Mouse (Mus musculus) heart, embryonic 11.5 days (tissue): ENCODE data around the gene Rtl10. TPM values are rescaled to one million over a fixed set of nuclear protein-coding genes. Genes with fewer than 3 reads are reported as not detected.

Experiments
- ATAC-seq: fragments of 200-750 bp; cut with Nextera tagmentation; replicated peaks from 2 replicates; pipeline ENCODE4 v1.8.0; 2017; ENCODE audit warnings: moderate library complexity; ENCODE audit not compliant: insufficient number of reproducible peaks, low FRiP score, low TSS enrichment
- H3K27ac ChIP-seq: fragments of 300-500 bp; sonication (generic); 2 replicates; pipeline ENCODE4 v1.5.1; 2014; ENCODE audit warnings: mild to moderate bottlenecking, low read depth, low read length
- H3K27me3 ChIP-seq: fragments of 300-500 bp; sonication (generic); 2 replicates; pipeline ENCODE4 v1.6.1; 2014; ENCODE audit warnings: mild to moderate bottlenecking, low read length, mixed read lengths; ENCODE audit not compliant: control insufficient read depth, insufficient read depth
- H3K36me3 ChIP-seq: fragments of 300-500 bp; sonication (generic); 2 replicates; pipeline ENCODE4 v1.6.1; 2014; ENCODE audit warnings: mild to moderate bottlenecking, low read length, moderate library complexity, mixed read lengths; ENCODE audit not compliant: control insufficient read depth, insufficient read depth
- H3K4me1 ChIP-seq: fragments of 300-500 bp; sonication (generic); 2 replicates; pipeline ENCODE4 v1.6.1; 2014; ENCODE audit warnings: low read length; ENCODE audit not compliant: control insufficient read depth, insufficient read depth
- H3K4me2 ChIP-seq: fragments of 300-500 bp; sonication (generic); 2 replicates; pipeline ENCODE4 v1.6.1; 2014; ENCODE audit warnings: mild to moderate bottlenecking, moderate library complexity
- H3K4me3 ChIP-seq: fragments of 300-500 bp; sonication (generic); 2 replicates; pipeline ENCODE4 v1.5.1; 2014; ENCODE audit warnings: low read depth, low read length
- H3K9ac ChIP-seq: fragments of 300-500 bp; sonication (generic); 2 replicates; pipeline ENCODE4 v1.6.1; 2014; ENCODE audit warnings: mild to moderate bottlenecking, low read depth, low read length, moderate library complexity
- H3K9me3 ChIP-seq: fragments of 300-500 bp; sonication (generic); replicated peaks from 2 replicates; pipeline ENCODE4 v1.6.1; 2016; ENCODE audit warnings: low read length; ENCODE audit not compliant: control insufficient read depth
- WGBS: fragments of 180-500 bp; shearing (Covaris S2); extraction: QIAGEN DNeasy Blood & Tissue Kit; methylation state at CpG from one replicate; pipeline ENCODE4 v1.1.7; 2014; ENCODE audit not compliant: insufficient replicate concordance; 5-methylcytosine and 5-hydroxymethylcytosine counted together
- polyA plus RNA-seq: library from polyadenylated mRNA; unstranded; fragments of >200 nt; fragmentation: Nextera tagmentation; extraction: Ambion mirVana; gene quantifications from 2 replicates; pipeline ENCODE4 v1.2.1, GENCODE M21; 2014

Gene Rtl10
- polyA plus RNA-seq, 1 experiment from 2014 or later = 0.87 TPM

DNA sequence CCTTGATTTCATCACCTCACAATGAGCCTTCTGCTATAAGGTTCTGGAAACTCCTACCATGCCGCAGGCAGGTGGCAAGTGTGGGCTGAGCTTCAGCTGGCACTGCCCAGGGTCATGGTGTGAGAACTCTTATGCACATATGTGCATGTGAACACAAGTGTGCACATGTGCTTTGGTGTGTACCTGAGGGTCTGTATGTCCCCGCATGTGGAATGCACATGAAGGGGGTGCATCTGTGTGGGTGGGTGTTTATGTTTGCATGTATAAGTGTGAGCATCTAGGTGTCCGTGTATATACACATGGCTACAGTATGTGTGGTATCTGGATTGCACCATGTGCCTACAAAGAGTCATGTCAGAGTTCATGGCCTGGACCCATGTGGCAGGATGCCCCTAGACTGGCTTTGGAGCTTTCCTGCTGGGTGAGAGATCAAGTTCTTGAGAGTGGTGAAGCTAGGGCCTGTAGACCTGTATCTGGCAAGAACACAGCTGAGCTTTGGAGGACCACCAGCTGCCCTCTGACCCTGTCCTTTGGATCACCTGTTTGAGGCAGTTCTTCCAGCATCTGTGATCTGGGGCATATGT lies 38.8 kb downstream of the Rtl10 start:
- Histone ChIP-seq H3K4me2 (no peak overlapping the region), H3K4me3 (no peak overlapping the region), H3K9ac (no peak overlapping the region), H3K27ac (no peak overlapping the region), H3K4me1 (0 out of 2 replicates have a peak, but pooled peaks cover 3% of the 10 kb centered on the region), H3K27me3 (no peaks in the 10 kb centered on the region), H3K36me3 (no peaks in the 10 kb centered on the region), H3K9me3 (no peaks in the 10 kb centered on the region)
- WGBS = 81% methylated on average over 3 of the region's 3 CpGs
- ATAC-seq = no peak

DNA sequence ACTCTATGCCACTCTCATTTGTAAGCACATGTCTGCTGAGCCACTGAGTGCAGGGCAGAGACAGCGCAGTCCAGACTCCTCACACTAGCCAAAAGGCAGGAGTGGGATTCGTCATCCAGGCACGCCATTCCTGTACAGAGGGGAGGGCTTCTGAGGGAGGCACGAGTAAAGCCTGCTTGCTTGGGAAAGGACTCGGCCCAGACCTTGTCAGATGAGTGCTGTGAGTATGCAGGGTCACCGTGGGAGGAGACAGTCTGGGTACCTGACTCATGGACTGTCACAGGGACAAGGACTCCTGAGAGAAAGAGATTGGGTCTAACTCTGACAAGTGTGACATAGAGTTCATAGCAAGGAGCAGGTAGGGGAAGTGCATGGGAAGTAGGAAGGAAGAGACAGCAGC lies 40.6 kb downstream of the Rtl10 start:
- Histone ChIP-seq H3K4me2 (no peak overlapping the region), H3K9me3 (no peaks in the 10 kb centered on the region), H3K4me1 (peaks cover 3% of the 10 kb centered on the region; the same call in 1 of the 2 replicates), H3K4me3 (no peak overlapping the region), H3K27ac (no peak overlapping the region), H3K36me3 (no peaks in the 10 kb centered on the region), H3K9ac (no peak overlapping the region), H3K27me3 (no peaks in the 10 kb centered on the region)
- 52% methylated on average over 6 of the region's 6 CpGs for WGBS
- ATAC-seq = no peak

DNA sequence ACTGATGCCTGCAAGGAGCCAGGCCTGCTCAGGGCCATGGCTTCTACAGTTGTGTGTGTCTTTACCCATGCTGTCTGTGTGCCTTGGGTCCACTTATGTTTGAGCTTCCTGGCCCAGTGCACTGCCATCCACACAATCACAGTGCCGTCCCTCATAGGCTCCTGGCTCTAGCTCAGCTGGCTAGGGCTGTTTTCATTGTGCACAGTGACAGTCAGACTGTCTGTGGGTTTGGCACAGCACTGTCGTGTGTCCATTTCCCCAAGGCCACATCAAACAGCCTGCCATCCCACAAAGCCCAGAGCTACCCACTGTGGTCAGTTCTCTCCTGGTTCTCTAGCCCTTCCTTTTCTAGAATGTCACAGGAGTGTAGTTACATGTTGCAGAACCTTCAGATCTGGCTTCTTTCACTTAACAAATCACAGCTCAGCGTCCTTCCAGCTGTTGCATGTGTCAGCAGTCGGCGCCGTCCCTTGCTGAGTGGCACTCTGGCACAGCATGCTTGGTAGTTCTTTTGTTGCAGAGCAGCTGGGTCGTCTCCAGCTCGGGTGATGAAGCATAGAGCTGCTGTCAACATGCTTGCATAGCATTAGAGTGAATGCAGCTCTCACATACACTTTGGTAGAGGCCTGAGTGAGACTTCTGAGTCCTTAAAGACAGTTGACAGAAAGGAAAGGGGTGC lies 44.6 kb downstream of the Rtl10 start:
- WGBS = 48% methylated on average over 8 of the region's 8 CpGs
- ATAC-seq = no peak
- no peaks in the 10 kb centered on the region for H3K9me3 ChIP-seq
- H3K4me3 ChIP-seq = no peak overlapping the region
- no peak overlapping the region for H3K27ac ChIP-seq
- H3K27me3 ChIP-seq = no peaks in the 10 kb centered on the region
- no peak overlapping the region for H3K4me2 ChIP-seq
- H3K4me1 ChIP-seq = peaks cover 3% of the 10 kb centered on the region; the same call in 1 of the 2 replicates
- H3K36me3 ChIP-seq = no peaks in the 10 kb centered on the region
- H3K9ac ChIP-seq = no peak overlapping the region

DNA sequence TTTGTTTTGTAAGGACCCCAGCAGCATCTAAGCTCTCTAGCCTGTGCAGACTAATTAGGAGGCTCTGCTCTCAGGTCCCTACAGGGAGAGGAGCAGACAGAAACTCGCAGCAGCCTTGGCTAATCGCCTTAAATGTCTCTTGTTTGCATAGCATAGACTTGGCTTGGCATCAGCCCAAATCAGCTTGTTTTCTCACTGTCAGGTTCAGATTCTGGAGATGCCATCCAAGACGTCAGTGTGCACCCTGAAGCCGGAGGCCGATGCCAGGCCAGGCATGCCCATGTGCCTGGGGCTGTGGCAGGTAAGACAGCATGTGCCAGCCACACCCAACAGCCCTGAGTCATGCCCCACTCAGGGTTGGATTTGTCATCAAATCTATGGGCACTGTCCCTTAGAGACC lies 49.2 kb downstream of the Rtl10 start:
- Histone ChIP-seq H3K9ac (no peak overlapping the region), H3K4me1 (no peaks in the 10 kb centered on the region; the same call in 1 of the 2 replicates), H3K27me3 (0 out of 2 replicates have a peak, but pooled peaks cover 3% of the 10 kb centered on the region), H3K36me3 (no peaks in the 10 kb centered on the region), H3K4me3 (no peak overlapping the region), H3K27ac (no peak overlapping the region), H3K9me3 (no peaks in the 10 kb centered on the region), H3K4me2 (no peak overlapping the region)
- ATAC-seq = no peak
- 78% methylated on average over 5 of the region's 5 CpGs for WGBS

Other genes with a start within 250 kb of the Rtl10 start
- 3.7 TPM in 1 of 2 replicates, not detected in the other for gene Gm49776, start 240.6 kb upstream of the Rtl10 start, polyA plus RNA-seq
- 23.6 and 26.4 TPM in 2 replicates for gene Dgcr8, start 209.7 kb upstream of the Rtl10 start, polyA plus RNA-seq
- 56.3 and 62.1 TPM in 2 replicates for gene Tango2, start 150.8 kb upstream of the Rtl10 start, polyA plus RNA-seq
- gene Arvcf, start 150.7 kb upstream of the Rtl10 start, polyA plus RNA-seq = 19.5 and 23.4 TPM in 2 replicates
- 32.6 and 32.8 TPM in 2 replicates for gene Txnrd2, start 72.5 kb upstream of the Rtl10 start, polyA plus RNA-seq
- 90.1 and 96.5 TPM in 2 replicates for gene Comt, start 72.0 kb upstream of the Rtl10 start, polyA plus RNA-seq
- 6.5 and 6.9 TPM in 2 replicates for gene Gnb1l, start 188 bp upstream of the Rtl10 start, polyA plus RNA-seq
- gene Tbx1, start 91.8 kb downstream of the Rtl10 start, polyA plus RNA-seq = 1.2 and 1.4 TPM in 2 replicates
- gene Gp1bb, start 123.5 kb downstream of the Rtl10 start, polyA plus RNA-seq = 8.3 and 8.6 TPM in 2 replicates
- 0.73 and 1.0 TPM in 2 replicates for gene Gm49601, start 127.5 kb downstream of the Rtl10 start, polyA plus RNA-seq
- 6.2 and 8.3 TPM in 2 replicates for gene Sept5, start 131.1 kb downstream of the Rtl10 start, polyA plus RNA-seq